Mouse (Mus musculus) cerebellum, adult 2 months (tissue): ENCODE data around the gene BC049352.

Experiments used
- CTCF ChIP-seq: fragments of 200-500 bp; IDR thresholded peaks from 2 replicates; pipeline ENCODE4 v1.5.1; 2011; ENCODE audit warnings: low read depth, mild to moderate bottlenecking, control low read depth, low read length, moderate library complexity, borderline replicate concordance; ENCODE audit not compliant: insufficient read depth
- POLR2A ChIP-seq: fragments of 200-500 bp; IDR thresholded peaks from 2 replicates; pipeline ENCODE4 v1.6.1; 2011; ENCODE audit warnings: low read length, control low read depth, borderline replicate concordance; ENCODE audit not compliant: insufficient read depth

GRCm38 (mm10) chr9:45140945-45141344, 40.9 kb upstream of the BC049352 start:
- TF ChIP-seq CTCF (no peak), POLR2A (no peak)
